Mouse (Mus musculus): ENCODE results near the gene Olfr654.

- TF ChIP-seq POLR2A (IDR thresholded peaks at IDR 0.05; ENCODE audit: borderline replicate concordance, insufficient read depth, low read length) = no peak
- TF ChIP-seq CTCF (IDR thresholded peaks at IDR 0.05; ENCODE audit: borderline replicate concordance, insufficient read depth, low read depth, low read length) = no peak
Observed at GRCm38 (mm10) chr7:104601679-104602078, 14.9 kb downstream of the Olfr654 start, which contains the start of gene Olfr655.
